Mouse (Mus musculus) kidney, adult 18-20 months (tissue): ENCODE measurements around the gene Prodh2.

ENCODE experiments used
- DNase-seq: peaks from one replicate; pipeline ENCODE4 v3.0.0; 2021

The Prodh2 gene

DNA sequence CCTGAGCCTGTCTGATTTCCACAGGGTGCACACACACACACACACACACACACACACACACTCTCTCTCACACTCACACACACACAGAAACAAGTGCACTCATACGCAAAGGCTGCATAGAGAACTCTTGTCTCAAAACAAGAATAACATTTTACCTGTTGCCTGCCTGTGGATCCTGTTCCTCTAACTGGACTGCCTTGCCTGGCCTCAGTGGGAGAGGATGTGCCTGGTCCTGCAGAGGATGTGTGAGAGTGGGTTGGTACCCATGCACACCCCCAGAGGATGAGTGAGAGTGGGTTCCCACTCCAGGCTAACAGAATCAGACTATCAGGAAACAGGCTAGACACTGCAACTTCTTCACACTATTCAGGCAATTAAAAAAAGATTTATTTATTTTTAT lies 57.2 kb downstream of the Prodh2 start:
- no peak for DNase-seq

DNA sequence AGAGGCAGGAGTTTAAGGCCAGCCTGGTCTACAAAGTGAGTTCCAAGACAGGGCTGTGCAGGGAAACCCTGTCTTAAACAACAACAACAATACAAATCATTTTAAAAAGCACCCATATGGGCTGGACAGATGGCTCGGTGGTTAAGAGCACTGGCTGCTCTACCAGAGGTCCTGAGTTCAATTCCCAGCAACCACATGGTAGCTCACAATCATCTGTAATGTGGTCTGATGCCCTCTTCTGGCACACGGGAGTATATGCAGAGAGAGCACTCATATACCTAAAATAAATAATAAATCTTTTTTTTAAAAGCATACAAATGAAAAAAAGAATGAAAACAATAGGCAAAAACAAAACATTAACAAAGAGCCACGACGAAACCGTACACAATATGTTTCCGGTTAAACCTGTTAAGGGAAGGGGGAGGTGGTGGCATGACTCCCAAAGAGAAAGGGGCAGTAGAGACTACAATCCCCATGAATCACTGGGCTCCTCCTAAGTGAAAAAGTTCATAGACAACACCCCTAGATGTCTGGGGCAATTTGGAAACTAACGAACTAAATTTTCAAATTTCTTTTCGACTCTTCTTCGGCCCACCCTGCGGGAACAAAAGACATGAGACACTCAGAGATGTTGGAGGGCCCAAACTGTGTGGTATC lies 58.2 kb downstream of the Prodh2 start:
- no peak for DNase-seq

DNA sequence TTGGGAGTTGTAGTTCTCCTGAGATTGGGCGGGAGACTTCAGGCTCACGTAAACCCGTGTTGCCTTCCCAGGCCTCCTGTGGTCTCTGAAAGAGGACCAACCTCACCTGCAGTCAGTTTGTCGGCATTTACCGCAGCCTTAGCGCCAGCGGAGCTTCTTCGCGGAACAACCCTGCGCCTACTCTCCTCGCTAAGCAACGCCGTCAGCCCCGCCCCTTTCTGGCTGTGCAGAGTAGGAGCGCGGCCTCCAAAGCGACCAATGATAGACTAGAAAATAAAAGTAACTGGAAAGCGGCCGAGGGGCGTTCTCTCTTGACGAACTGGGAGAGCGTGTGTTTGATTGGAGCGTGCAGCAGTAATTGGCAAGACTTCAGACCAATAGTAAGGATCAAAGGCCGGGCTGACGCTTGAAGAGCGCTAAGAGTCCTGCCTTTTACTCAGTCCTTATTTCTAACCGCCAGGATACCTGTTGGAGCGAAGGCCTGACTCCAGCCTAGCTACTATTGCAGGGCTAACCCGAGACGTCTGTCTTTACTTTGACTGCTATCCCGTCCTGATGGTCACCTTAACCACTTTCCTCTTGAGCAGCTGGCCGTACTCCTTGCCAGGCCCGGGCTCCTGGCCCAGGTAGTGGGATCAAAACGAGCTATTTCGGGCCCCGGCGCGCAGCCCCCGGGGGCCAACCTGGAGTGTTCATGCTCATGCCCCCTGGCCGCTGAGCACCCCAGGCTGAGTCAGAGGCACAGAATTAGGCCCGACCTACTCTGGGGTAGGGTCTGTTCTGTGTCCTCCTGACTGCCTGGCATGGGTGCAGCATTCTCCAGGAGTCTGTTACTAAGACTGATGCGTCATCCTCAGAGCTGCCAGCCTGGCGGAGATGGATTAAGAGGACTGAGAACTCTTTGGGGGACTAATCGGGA lies 58.9 kb downstream of the Prodh2 start, which contains the start of the genes Hspb6 and Proser3:
Hspb6 (plus strand) TSS at position 77 of the 919 bp plus-strand sequence.
Proser3 (minus strand) TSS at position 198 of the 919 bp plus-strand sequence.
- DNase-seq: peak; percentile 97

DNA sequence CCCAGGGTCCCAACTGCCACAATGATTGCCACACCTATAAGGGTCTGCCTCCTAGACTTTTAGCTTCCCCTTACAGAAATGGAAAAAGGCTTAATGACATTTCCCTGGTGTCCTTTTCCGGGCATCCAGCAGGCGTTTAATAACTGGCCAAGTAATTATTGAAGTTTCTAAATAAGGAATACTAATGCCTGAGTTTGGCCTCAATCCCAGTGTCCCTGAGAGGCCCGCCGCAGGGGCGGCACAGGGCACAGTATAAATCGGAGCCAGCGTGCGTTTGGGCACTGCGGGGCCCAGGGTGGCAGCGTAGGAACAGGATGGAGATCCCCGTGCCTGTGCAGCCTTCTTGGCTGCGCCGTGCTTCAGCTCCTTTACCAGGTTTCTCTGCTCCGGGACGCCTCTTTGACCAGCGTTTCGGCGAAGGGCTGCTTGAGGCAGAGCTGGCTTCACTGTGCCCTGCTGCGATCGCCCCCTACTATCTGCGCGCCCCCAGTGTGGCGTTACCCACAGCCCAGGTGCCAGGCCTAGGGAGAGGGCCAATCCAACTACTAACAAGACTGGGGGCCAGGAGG lies 59.7 kb downstream of the Prodh2 start:
- peak; percentile 43 for DNase-seq

DNA sequence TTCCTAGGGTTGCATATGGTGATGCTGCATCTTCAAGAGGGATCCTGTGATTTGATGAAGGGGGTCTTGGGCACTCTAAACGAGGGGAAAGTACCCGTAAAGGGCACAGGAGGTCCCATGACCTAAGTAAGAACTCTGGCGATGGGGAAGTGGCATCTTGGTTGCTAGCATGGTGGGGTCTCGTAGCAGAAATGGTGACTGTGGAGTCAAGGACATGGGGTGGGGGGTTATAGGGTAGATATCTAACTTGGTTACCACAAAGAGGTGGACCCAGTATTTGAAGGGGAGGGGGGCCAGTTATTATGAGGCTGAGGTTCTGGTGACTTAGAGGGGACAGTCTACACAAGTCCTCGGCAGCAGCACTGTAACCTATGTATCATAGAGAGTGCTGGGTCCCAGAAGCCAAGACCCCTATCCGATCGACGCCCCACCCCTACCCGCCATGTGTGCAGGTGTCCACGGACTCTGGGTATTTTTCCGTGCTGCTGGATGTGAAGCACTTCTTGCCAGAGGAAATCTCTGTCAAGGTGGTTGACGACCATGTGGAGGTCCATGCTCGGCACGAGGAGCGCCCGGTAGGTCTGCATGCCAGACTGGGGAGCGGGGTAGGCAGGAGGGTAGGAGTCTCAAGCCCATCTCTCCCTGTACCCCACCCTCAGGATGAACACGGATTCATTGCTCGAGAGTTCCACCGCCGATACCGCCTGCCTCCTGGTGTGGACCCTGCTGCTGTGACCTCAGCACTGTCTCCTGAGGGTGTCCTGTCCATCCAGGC lies 60.6 kb downstream of the Prodh2 start:
- DNase-seq: no peak

DNA sequence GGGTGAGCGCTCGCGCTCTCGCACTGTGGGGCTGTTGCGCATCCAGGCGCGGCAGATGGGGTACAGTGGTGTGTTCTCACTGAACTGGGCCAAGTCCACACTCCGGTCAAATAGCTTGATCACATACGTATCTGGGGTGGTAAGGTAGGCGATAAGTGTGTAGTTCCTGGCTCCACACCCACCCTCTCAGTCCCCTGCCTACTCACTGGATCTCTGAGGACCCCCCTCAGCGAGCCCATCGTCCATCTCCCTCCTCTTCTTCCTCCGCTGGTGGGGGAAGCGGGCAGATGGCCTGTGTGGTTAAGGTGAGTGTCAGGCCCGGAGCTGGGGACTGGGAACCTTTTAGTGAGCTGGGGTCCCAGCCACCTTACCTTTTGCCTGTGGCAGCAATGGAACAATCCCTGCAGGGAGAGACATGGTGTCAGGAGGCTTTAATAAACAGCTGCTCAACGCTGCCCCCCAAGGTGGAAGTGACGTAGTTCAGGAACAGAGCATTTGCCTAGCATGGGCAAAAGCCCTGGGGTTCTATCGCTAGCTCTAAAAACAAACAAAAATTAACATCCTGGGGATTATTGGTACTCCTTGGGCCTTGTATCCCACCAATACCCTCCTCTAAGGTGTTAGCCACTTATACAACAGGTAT lies 63.6 kb downstream of the Prodh2 start:
- DNase-seq: no peak

DNA sequence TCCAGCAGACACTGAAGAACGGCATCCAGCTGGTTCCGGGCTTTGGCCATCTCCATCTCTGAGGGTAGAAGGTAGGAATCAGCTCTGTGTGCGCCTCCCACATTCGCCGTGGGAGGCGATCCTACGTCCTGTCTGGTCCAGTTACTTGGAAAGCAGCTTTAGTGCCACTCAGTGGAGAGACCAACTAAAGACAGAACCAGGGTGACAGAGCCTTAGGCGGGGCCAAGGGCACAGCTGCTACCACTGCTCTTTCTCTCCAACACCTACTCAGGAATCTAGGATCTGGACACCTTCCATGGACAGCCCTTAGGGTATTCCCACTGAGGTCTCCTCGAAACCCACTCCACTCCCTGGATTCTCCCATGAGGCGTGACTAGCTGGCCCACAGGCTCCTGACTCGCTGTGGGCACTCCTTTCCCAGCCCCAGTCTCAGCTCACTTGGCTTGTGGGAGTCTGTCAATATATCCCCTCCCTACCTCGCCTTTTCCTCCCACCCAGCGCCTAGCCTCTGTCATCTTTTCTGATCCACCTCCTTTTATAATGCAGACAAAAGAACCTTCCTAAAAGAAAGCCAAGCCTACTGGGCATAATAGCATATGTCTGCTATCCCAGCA lies 64.6 kb downstream of the Prodh2 start:
- no peak for DNase-seq

DNA sequence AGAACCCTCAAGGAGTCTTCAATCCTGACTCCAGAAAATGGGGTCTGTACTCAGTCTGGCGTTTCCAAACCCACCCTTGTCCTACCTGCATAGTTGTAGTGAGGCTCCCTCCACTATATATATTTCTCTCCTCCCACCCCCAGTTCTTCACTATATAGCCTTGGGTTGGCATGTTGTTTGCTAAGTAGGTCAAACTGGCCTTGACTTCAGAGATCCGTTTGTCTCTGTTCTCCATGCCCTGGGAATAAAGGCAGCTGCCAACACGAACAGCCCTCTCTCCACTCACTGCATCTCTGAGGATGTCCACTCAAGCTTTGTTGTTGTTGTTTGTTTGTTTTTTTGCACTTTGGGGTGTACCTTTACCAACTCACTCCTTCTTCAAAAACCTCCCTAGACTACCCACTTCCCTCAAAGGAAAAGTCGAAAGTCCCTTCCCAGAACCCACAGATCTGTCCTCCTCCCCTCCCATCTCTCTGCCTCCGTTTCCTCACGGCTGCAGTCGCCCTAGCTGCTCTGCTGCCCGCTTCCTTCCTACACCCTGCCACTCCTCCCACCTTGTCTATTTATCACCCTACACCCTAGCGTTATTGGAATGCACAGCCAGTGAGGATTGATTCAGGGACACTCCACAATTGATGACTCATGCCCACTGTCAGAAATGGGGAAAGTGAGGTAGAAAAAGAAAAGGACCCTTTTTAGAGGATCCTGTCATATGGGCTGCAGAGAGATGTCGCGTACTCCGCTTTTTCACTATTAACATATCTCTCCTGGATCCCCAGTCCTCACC lies 65.4 kb downstream of the Prodh2 start:
- DNase-seq: no peak

DNA sequence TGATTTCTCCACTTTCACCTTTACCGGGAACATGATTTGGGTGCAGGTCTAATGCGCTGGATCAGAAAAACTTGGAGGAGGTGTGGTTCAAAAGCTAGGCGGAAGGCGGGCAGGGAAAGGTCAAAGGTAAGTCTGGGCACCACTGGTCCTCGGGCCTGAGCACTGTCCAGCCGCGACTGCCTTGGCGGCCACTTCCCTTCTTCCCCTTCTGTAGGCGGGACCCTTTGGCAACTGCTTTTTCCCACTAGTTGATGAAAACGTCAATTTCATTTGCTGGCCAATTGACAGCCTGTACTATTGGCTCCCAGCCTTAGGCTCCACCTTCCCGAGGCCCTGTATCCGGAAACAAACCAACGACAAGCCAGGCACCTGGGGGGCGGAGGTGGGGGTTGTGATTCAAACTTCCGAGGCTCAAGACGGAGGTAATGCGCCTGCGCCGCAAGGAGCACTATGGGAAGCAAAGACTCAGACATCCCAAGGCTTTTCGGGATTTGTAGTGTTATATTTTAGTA lies 66.1 kb downstream of the Prodh2 start, which contains the start of gene Lin37:
Lin37 (minus strand) TSS at position 396 of the 512 bp plus-strand sequence.
- DNase-seq: peak; percentile 96

DNA sequence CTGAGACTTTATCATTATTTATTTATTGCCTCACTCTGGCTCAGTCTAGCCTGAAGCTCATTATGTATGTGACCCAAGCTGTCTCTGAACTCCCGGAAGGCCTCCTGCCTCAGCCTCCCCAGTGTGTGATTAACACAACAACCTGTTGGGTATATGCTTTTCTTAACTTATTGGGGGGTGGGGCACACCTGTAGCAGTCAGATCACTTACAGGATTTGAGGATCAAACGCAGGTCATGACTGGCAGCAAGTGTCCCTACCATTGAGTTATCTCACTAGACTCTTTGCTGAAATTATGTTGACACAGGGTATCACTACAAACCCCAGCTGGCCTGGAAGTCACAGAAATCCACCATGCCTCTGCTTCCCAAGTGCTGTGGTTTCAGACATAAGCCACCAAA lies 66.9 kb downstream of the Prodh2 start:
- DNase-seq: no peak

DNA sequence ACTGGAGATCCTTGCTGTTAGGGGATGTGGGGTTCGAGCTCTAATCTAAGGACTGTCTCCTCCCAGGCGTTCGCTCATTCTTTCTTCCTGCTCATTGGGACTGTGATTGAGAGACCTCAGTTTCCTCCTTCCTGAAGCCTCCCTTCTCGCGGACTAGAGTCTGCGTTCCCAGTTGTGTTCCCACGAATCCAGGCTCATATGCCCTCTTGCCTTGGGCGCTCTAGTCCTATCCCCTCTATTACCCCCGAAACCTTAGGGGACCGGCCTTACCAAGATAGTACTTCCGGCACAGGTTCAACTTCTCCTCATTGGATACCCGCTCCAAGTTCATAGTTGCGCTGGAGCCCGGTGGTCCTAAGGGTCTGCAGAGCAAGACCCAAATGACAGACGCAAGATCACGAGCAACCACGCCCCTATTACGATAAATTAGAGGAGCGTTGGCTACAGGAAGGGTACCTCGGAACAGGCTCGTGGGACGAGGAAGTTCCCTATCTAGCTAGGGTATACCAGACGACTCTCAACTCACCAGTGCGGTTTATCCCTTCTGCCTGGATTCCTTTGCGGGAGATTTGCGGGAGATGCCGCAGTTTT lies 69.2 kb downstream of the Prodh2 start:
- no peak for DNase-seq
